Mouse (Mus musculus): ENCODE data around the gene Serinc5.
"Not testable (repeated sequence)": the region's sequence is repeated elsewhere in the genome, so short reads cannot be mapped to it uniquely, and the experiment has no call there.

Serinc5 gene

DNA sequence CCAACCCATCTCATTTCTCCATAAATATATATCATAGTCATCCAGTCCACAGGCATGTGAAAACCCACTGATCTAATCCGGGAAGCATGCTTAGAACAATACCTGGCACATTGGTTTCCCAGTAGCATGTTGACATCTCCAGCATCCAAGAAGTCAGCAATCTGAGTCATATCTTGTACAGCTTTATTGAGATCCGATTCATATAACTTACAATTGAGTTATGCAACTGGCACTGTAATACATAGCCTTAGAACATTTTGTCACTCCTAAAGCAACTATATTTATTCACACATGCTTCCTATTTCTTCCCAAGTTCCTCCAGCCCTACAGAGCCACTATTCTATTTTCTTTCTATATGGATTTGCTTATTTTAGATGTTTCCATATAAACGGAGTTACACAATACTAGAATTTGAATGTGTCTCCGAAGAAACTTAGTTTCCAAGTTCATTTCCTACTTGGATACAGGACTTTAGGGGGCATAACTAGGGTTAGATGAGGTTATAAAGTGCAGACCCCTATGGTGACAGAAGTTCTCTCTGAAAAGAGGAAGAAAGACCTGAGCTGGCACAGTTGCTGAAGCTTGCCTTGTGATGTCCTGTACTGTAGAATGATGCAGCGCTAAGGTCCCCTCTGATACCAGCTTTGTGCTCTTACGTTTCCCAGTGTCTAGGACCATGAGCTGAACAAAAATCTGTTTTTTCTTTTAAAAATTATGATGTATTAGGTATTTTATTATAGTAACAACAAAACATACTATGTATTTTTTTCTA, 57.5 kb downstream of the Serinc5 start:
- DNase-seq = no peak

GRCm38 (mm10) chr13:92671727-92672126, 60.8 kb downstream of the Serinc5 start:
- no peak for DNase-seq

GRCm38 (mm10) chr13:92674676-92675075, 63.8 kb downstream of the Serinc5 start:
- DNase-seq = no peak

- no peak for DNase-seq
These were observed 64.4 kb downstream of the Serinc5 start for GRCm38 (mm10) chr13:92675308-92675707.

DNA sequence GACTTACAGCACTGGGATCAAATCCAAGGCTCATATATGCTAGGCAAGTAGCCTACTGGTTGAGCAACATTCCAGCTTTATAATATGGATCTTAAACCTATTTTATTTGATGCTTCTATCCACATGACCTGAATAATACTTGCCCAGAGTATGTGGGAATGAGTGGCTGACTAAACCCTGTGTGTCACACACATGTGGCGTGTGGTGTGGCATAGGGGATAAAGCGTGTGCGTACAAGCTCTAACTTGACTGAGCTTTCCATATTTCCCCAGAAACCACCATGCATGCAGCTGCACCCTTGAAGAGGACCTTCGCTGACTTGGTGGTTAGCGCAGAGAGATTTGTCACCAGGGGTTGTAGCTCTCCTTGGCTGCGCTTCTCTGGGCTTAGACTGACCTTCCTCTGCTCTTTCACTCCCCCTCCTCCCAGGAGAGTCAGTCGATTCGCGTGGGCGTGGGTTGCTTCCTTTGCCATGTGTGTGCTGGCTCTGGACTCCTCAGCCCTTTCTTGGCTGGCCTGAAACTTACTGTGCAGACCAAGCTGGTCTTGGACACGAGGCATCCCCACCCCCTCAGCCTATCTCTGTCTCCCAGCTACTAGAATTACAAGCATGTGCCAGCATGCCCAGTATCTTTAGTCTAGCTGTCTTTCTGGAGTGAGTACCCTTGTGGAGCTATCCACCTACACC, 65.2 kb downstream of the Serinc5 start:
- no peak for DNase-seq

GRCm38 (mm10) chr13:92677656-92678055, 66.8 kb downstream of the Serinc5 start:
- no peak for DNase-seq

DNA sequence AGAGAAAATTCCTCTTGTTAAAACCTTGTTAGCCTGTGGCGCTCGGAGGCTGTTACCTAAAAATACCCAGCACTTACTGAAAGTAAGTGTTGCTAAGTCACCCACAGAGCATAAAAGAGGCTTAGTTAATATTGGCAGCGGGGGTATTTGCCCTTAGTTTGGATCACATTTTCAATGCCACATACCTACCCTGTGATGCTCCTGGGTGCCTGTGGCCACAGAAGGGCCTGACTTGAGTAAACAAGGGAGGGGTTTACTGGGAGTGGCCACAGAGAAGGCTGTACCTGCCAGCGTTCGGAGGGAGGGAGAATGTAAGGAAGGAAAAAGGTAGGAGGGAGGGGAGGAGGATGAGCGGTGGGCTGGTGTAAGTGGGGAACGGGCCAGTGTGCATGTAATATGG, 68.8 kb downstream of the Serinc5 start:
- DNase-seq = peak; percentile 65

GRCm38 (mm10) chr13:92681541-92681940, 70.7 kb downstream of the Serinc5 start:
- DNase-seq = peak; percentile 68

DNA sequence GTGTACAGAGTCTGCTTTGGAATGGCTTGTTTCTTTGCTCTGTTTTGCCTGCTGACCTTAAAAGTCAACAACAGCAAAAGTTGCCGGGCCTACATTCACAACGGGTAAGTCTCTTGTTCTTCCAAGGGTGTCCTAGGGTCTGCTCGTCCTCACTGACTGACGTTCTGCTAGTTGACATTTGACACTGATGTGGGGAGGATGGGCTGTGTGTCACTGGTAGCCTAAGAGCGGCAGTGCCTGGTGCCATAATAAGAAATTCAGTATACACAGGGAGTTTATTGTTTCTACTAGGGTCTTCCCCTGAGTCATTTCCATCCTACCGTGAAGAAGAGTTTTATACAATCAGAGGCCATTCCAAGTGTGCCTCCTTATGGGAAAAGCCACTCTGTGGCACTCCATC, 71.9 kb downstream of the Serinc5 start:
- no peak for DNase-seq

DNA sequence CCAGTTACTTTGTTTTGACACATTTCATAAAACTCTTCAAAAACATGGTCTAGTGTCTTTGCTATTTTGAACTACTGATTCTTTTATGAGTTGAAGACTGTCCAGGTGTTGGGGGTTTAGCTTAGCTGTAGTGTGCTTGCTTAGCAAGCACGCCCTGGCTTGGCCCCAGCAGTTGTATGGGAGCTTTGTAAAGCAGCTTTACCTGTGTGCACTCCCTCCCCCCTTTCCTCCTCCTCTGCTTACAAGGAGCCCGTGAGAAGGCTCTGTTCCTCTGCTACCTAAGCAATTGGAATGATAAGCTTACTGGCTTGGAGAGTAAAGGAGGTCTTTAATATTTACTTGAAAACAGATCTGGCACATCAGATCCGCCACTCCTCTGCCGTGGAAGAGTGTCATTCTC, 72.6 kb downstream of the Serinc5 start:
- DNase-seq = peak; percentile 45

DNA sequence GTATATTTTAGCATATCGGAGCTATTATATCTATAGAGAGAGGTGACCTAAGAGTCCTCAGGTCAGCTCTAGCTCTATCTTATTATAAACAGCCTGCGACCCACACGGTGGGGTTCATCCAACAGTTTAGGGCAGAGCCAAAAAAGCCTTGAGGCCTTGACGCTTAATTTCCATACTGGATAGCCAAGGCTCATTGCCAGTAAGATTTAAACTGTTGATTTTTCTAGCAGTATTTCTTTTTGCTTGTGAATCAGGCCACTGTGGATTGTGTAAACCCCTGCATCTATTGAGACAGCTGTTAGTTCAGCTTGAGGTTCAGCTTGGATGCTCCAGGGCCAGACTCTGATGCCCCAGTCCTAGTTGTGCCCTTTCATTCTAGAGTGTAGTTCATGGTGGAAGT, 73.4 kb downstream of the Serinc5 start:
- DNase-seq = no peak

DNA sequence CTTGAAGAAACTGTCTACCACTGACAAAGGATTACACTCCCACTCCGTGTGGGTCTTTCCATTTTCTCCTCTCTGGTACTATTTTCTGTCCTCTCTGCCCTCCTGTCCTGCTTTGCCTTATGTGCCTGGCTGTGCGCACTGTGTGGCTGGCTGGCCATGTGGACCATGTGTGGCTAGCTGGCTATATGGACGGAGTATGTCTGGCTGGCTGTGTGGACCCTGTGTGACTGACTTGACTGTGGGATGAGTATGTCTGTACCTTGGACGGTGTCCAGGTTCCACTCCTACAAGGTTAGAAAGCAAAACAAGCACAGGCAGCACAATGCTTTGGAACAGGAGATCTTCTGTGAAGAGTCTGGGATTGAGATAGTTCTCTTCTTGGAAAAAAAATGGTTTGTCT, 74.4 kb downstream of the Serinc5 start:
- no peak for DNase-seq

DNA sequence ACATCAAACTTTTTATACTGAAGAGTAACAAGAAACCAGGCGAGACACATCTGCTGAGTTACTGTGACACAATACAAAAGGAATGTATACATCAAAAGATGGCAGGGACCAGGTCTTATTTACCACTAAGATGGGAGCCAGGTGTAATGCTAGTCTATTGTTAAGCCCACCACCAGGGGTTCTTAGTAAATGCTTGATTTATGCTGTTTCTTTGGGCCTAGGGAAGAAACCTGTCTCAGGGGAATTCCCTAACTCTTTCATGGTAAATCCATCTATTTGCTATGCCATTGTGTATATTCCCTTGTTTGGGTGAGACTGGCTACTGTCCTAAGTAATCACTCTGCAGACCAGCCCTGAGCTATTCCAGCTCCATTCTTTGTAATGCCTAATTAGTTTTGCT, 76.3 kb downstream of the Serinc5 start:
- DNase-seq = not testable (repeated sequence)

DNA sequence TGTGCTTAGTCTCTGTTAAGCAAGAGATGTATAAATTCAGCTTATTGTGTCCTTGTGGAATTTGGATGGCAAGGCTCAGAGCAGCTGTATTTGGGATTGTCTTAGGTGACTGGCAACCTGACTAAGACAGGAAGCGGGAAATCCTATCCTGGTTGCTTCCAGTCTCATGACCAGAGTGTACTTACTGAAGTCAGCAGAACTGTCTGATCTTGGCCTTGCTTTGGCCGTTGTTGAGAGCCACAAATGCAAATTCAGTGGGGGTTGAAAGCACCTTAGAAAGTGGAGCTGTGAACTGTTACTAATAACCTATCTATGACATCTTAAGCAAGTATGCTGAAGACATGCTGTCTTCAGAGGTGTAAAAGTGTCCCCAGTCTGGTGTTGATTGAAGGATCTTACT, 78.2 kb downstream of the Serinc5 start:
- DNase-seq = no peak

- peak; percentile 37 for DNase-seq
These were observed 83.1 kb downstream of the Serinc5 start for GRCm38 (mm10) chr13:92693866-92694550.

- DNase-seq = no peak
These were observed 85.6 kb downstream of the Serinc5 start for GRCm38 (mm10) chr13:92696491-92696939.

DNA sequence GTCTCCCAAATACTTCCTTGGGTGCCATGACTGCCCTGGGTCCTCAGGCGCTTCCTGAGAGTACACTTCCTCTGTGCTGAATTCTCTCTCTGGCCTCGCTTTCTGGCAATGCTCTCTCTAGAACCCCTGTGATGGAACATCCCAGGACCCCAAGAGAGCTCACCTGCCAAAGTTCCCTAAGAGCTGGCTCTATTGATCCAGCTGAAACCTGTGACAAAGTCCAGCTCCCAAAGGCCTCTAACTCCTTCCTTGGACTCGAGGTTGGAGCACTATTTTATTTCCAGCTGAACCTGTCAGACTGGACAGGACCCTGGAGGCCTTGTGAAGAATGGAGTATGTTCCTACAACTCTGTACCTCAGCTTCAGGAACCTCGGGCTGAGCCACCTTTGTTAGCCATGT, 86.2 kb downstream of the Serinc5 start:
- DNase-seq = no peak

DNA sequence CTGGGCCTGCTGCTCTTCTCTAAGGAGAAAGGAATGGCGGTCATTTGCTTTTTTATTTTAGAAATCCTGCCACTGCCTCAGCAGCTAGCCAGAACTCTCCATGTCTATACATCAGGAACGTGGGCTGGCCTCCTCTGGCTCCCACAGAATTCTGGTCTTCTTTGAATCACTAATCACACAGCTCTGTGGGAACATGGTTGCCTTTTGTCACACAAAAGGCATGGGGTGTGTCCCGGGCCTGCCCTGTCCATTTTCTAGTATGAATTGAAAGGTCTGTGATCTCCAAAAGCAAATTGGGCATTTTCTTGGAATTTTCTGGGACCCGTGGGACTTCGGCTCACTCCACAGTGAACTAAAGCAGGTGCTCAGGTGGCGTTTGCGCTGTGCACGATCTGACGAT, 87.9 kb downstream of the Serinc5 start:
- no peak for DNase-seq

DNA sequence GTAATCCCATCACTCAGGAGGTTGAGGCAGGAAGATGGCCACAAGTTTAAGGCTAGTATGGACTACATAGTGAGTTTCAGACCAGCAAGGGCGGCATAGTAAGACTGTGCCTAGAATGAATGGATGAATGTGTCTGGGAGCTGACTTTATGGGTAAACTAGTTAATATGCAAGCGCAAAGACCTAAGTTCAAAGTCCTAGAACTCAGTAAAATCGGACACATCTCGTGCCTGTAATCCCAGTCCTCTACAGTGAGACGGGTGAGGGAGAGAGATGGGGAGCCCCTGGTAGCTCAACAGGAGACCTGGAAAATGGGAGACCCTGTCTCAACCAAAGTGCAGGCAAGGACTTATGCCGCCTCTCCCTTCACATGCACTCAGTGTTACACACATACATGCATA, 88.5 kb downstream of the Serinc5 start:
- DNase-seq = no peak

GRCm38 (mm10) chr13:92702035-92702434, 91.1 kb downstream of the Serinc5 start:
- DNase-seq = no peak

DNA sequence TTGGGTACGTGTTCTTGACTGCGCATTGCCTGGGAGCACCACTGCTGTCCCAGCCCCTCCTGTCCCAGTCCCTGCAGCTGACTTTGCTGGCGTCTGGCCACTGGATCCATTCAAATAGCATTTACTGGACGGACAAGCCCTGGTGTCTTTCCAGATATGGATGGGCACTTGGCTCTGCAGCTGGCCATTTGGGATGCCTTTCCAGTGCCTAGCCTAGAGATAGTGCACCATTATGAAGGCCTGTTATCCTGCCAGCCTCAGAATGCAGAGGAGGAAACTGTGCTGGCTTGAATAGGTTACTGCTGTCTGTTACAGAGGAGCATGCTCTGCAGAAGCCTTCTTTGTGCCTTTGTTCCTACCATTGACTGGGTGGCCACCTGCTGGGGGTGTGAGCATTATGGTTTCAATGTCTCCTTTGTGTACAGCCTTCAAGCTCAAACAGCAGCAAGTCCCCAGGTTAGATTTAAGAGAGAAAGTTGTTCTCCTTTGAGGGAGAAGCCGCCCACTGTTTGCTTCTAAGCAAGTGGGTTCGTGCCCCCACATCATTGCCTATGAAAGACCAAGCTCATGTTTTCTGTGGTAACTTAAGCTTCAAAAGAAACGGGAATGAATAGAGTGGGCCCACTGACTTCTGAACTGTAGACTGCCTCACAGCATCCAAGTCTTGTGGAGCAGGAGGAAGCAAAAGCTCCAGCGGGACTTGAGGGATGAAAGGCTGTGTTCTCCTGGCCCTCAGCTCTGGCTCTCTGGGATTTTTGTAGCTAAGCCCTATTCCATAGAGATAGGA, 92.5 kb downstream of the Serinc5 start:
- DNase-seq = peak; percentile 30

- no peak for DNase-seq
These were observed 93.3 kb downstream of the Serinc5 start for GRCm38 (mm10) chr13:92704189-92704588.

DNA sequence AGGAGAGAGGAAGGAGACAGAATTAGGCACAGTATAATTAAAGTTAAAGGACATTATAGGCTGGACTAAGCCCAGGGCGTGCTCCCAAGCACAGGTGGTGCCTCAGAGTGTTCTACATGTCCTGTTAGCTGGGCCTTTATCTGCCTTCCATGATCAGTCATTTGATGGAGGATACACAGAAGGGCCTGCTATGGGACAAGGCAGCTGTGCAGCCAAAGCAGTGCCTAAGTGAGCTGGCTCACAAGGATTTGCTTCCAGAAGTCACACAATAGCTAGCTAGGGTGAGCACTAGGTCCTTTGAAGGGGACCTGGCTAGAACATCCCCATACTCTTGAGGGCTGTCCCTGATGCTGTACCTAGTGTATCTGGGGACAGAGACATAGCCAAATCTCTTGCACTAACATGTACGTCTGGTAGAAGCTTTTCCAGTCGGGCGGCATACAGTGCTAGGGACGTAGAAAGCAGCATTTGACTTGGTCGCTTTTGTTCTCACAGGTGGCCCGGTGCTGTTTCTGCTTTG, 94.2 kb downstream of the Serinc5 start:
- DNase-seq = no peak

All from lung, postnatal 36 days (tissue).